Mouse (Mus musculus) CD4-positive, CD25-positive, alpha-beta regulatory T cell, adult 2 months (primary cell): ENCODE results near the gene Twsg1.
"Not testable (repeated sequence)": the region's sequence is repeated elsewhere in the genome, so short reads cannot be mapped to it uniquely, and the experiment has no call there.

Source experiments
- DNase-seq: peaks from one replicate; pipeline ENCODE4 v3.0.0-alpha.2; 2012; ENCODE audit warnings: low read depth, low spot score

The Twsg1 gene

GRCm38 (mm10) chr17:65950622-65951404 lies at the start of gene Twsg1:
Gene Twsg1, minus strand, starts transcription at chr17:65951226.
- peak; percentile 98 for DNase-seq

DNA sequence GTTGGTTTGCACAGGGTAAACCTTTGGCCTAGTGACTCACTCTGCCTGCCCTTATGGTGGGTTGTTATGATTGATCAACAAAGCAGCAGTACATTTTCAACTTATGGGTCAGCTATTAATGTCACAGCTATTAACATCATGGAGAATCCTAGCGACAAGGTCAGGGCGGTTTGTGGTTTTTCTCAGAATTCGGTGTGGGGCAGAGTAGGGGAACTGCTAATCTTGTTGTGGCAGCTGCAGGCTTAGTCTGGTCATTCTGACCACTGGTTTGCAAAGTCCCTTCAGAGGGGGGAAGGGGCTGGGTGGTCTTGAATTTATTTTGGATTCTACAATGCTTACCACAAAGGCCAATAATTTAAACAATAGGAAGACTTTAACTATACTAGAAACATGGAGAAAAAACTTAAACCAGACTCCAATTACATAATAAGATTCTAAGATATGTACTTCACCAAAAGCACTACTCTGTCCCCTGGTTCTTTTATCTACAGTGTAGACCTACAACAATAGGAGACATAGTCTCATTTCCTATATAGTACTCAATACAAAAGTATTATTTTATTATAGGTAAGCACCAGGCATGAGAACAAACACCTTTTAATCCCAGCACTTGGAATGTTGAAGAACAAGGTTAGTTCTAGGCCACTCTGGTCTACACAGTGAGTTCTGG lies 37.3 kb upstream of the Twsg1 start:
- no peak for DNase-seq

GRCm38 (mm10) chr17:65976720-65977119 lies 25.7 kb upstream of the Twsg1 start:
- DNase-seq: not testable (repeated sequence)

GRCm38 (mm10) chr17:65967751-65968150 lies 16.7 kb upstream of the Twsg1 start:
- DNase-seq: no peak

GRCm38 (mm10) chr17:65962263-65962662 lies 11.2 kb upstream of the Twsg1 start:
- DNase-seq: no peak

- peak; percentile 75 for DNase-seq
These were observed 10.6 kb upstream of the Twsg1 start for GRCm38 (mm10) chr17:65961606-65962136.

GRCm38 (mm10) chr17:65959011-65959410 lies 8.0 kb upstream of the Twsg1 start:
- DNase-seq: no peak

DNA sequence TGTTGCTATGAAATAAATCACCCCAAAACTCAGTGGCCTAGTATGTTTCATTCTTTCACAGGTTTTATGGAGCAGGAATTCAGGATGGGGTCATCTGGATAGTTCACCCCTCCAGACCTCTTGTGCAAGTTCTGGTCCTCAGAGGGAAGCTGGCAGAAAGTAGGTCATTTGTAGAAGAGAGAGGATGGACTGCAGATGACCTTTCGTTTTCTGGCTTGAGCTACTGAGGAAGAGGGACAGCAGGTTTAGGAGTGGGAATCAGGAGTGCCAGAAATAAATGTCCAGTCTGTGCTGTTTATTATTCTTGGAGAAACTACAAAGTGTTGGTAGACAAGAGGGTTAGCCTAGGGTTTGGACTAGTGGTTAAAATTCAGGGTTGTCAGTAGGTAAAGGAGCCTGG lies 7.3 kb upstream of the Twsg1 start:
- no peak for DNase-seq

GRCm38 (mm10) chr17:65957782-65958325 lies 6.8 kb upstream of the Twsg1 start:
- no peak for DNase-seq

DNA sequence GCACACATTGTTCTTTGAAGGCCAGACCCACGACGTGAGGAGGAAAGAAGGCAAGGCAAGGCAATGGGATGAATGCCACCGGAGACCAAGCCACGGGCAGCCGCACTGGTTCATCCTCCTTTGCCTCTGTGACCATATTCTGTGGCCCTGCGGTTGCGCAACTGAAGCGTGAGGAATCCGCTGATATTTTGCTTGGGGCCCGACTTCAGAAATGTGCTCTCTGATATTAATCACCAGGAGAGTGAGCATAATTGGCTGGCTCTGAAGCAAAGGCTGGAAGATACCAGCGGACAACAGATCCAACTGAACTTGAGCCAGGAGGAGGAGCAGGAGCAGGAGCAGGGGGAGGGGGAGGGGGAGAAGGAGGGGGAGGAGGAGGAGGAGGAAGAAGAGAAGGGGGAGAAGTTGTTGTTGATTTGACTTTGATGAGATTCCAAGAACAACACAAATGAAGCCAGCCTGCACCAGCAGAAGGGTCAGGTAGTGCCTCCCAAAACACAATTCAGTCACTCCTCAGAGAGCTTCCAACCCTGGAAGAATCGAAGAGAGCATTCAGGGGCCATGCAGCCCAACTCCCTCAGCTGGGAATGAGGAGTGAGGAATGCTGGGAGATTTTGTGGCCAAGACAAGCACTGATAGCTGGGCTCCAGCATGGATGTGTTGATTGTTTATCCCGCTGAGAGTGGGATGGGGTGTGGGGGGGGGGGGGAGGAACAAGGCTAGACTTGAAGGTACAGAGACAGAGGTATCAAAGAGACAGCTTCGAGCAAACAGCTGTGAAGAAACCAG lies 6.2 kb upstream of the Twsg1 start:
- DNase-seq: no peak

DNA sequence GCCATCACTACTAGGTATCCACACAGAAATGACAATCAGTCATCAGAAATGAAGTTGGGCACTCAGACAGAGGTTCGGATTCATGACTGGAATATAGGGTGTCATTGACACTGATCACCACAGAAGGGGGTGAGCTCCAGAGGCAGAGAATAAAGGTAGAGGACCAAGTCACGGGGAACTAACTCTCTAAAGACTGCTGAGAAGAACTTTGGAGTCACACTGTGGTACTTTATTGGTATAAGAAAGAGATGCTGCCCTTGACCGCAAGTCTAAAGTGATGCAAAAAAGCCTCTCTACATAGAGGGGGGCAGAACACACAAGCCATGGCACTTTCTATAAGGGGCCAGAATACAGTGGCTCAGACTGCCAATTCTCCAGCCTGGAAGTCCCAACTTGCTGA lies 5.1 kb upstream of the Twsg1 start:
- DNase-seq: no peak

- DNase-seq: peak; percentile 73
These were observed 2.9 kb upstream of the Twsg1 start for GRCm38 (mm10) chr17:65953959-65954358.

GRCm38 (mm10) chr17:65952083-65952482 lies 1.1 kb upstream of the Twsg1 start:
- peak; percentile 75 for DNase-seq

DNA sequence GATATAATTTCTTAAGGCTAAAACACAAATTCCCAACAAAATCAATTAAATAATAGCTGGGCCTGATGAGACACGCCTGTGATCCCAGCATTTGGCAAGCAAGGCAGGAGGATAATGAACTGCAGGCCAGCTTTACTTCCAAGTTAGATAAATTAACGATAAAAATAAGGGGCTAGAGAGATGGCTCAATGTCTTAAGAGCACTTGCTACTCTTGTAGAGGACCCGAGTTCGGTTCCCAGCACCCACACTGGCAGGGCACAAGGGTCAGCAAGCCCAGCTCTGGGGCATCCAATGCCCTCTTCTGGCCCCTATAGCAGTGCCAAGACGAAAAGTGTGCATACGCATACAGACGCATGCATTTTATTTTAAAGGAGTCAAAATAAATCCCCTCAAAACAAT lies 843 bp downstream of the Twsg1 start:
- DNase-seq: no peak

DNA sequence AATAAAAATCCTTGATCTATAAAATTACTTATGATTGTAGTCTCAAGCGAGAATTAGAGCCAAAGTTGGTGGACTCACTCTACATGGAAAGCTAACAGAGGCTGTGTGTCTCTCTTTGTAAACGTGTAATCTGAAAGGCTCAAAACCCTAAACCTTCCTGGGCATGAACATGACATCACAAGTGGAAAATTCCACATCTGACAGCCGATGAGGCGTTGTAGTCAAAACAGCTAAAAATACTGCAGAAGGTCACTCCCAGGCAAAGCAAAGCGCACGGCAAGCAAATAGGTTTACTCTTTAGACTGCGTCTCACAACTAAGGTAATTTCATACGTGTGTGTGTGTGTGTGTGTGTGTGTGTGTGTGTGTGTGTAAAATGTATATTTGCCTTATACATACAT lies 3.7 kb downstream of the Twsg1 start:
- DNase-seq: peak; percentile 71

DNA sequence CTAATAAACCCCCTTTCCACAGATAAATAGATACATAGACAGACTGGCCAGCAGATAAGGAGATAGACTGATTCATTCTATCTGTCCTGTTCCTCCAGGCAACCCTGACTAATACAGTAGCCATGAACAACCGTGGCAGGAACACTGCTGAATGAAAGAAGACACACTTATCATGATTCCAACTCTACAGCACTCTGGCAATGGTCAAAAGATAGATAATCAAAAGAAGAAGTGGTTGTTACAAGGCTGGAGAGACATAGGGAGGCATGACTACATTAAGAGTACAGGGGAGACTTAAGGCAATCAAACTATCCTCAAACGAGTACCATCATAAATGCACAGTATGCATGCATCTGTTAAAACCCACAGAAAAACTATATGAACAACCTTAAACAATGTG lies 5.6 kb downstream of the Twsg1 start:
- DNase-seq: no peak

- no peak for DNase-seq
These were observed 8.6 kb downstream of the Twsg1 start for GRCm38 (mm10) chr17:65942394-65942793.

- DNase-seq: no peak
These were observed 9.8 kb downstream of the Twsg1 start for GRCm38 (mm10) chr17:65941275-65941674.

- no peak for DNase-seq
These were observed 10.8 kb downstream of the Twsg1 start for GRCm38 (mm10) chr17:65940221-65940620.

GRCm38 (mm10) chr17:65939461-65940192 lies 11.4 kb downstream of the Twsg1 start:
- DNase-seq: peak; percentile 45

DNA sequence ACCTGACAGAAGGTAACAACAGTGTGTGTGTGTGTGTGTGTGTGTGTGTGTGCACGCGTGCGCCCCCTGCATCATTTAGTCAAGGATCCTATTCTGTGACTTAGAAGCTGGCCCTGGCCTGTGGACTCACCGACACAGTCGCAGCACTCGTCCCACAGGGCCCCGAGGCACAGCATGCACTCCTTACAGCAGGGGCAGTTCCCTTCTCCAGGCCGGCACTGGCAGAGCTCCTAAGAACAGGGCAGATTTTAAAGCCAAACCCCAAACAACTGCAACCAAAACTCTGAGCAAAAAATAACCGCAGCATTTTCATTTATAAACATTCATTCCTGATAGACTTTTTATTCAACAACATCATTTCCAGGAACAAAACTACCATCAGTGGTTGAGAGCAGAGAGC lies 13.4 kb downstream of the Twsg1 start:
- DNase-seq: no peak
